Mouse (Mus musculus) lung, adult 18-20 months (tissue): ENCODE measurements around the gene Srms.

Experiments used
- DNase-seq, 2 experiments: peaks; one replicate each; pipeline ENCODE4 v3.0.0; 2022; ENCODE audit warnings: mixed read lengths in 2 of 2

Gene Srms

DNA sequence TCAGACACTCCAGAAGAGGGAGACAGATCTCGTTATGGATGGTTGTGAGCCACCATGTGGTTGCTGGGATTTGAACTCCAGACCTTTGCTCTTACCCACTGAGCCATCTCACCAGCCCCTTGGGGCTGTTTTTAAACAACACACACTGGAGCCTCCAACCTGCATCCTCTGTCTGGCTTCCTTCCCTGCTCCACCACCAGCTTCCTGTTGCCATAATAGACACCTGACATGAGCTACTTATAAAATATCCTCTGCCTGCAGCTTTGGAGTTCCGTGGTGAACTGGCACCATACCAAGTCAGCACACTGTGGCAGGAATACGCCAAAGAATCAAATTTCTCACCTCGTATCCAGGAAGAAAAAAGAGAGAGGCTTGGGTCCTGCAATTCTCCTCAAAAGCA is 52.2 kb downstream of the Srms start:
- no peak for DNase-seq

DNA sequence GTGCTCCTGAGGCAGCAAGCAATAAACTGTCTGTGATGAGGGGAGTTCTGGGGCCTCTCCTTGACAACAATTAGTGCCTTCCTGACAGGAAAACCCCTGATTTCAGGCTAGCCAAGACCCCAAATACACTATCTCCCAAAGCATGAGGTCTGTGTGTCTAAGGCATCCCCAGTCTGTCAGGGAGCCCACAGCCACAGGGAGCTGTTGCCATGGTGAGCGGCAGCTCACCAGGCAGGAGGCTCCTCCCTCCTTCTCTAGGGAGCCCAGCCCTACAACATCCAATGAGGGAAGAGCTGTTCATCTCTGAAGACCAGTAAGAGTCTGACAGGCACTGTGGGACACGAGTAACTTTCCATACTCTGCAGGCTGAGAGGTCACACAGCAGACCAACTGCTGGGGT is 53.2 kb downstream of the Srms start:
- DNase-seq = no peak

DNA sequence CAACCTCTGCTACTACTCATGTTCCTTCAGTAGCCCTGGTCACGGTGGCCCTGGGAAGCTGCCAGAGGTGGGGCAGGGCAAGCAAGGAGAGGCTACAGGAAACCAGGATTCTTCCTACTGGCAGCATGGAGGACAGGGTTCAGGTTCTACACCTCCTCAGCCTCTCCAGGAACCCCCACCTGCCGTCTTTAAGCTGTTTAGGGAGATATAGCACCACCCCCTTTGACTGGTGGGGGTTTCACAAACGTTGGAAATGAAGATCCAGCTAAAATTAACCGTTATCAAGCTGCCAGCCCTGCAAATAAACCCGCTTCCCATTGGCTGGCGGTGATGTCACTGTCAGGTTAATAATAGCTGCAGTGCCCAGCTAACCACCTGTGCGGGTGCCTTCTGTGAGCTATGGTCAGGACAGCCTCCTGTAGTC is 53.9 kb downstream of the Srms start:
- DNase-seq = no peak

DNA sequence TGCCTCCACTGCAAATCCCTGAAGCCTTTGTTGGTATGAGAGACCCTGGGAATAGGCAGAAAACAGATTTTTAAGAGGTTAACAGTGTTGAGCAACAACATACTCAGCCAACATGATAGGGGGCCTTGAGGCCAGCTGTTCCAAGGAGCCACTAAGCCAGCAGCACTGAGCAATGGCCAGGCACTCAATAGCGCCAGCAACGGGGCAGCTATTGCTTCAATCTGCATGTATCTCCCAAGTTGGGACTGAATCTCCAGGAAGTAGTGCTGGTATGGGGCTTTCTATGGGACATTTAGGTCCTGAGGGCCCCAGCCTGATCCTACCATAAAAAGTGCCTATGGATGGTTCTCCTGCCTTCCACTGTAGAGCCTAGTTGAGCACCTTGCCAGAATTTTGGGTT is 54.5 kb downstream of the Srms start:
- DNase-seq = no peak

DNA sequence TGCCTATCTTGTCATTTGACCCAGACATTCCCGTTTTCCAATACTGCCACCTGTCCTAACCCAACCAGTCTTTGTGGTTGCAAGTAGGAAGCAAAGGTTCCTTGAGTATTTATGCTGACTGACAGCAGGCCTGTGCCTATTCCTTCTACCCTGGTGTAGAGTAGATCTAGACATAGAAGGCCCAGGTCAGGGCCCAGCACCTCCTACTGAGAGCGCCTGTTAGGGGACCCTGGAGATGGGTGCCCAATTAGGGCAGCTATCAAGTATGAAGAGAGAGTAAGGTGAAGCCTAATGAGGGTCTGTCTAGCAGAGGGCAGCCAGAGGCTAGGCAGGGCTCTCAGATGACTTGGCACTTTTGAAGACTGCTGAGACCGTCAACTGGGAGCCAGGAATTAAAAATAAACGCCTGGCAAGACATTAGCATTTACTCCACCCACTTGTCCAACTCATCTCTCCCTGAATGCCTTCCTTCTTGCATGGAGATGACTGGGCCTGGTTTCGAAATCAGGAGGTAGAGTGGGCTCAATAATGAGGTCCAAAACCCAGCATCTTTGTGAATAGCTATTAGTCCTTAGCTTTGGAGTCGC is 55.2 kb downstream of the Srms start:
- DNase-seq = no peak

DNA sequence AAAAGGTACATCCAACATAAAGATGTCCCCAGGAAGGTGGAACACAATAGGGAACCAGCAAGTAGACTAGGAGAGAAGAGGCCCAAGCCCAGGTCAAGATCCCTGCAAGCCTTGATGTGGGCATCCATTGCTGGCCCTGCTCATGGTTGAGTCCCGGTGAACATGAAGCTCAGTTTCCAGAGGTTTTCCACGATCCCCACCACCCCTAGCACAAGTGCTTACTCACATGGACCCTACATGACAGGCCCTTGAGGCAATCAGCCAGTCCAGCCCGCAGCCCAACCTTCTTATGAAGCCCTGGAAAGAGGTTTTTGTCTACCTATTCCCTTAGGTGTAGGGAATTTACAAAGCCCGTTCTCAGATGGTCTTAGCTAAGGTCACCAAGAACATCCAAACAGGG is 55.8 kb downstream of the Srms start:
- no peak for DNase-seq

DNA sequence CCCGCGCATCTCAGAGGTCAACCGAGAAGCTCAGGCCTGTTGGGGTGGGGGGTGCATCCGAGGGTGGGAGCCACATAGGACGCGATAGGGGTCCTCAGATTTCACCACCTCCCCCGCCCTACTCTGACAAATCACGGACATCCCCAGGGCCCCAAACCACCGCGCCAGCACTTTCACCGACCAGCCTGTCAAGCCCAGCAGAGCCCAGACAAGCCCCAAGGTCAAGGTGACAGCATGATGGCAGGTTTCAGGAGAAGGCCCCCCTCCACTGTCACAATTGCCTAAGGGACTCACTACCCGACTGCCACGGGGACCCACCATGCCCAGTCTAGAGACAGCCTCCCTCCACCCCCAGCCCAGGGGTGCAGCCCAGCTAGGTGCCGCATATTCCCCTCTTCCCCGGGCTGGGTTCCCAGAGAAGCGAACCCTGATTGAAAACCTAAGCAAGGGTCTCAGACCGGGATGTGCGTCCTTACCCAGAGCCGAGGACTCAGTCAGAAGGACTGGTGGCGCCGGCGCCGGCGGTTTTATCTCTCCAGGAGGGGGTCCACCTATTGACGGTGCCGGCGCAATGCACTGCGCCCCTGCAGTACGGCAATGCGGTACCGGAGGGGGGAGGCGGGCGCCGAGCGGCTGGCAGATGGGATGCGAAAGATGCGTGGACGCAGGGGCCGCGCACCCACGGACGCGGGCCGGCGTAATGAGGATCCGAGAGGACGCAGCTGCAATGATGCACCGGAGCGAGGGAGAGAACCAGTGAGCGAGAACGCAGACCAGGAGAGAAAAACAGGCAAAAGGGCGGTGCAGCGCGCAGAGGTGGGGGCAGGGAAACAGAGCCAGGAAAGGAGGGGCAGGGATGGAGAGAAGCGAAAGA is 56.5 kb downstream of the Srms start, which contains the start of gene Eef1a2:
Gene Eef1a2, minus strand, starts transcription at position 767 of the 874 bp plus-strand sequence.
- no peak for DNase-seq

DNA sequence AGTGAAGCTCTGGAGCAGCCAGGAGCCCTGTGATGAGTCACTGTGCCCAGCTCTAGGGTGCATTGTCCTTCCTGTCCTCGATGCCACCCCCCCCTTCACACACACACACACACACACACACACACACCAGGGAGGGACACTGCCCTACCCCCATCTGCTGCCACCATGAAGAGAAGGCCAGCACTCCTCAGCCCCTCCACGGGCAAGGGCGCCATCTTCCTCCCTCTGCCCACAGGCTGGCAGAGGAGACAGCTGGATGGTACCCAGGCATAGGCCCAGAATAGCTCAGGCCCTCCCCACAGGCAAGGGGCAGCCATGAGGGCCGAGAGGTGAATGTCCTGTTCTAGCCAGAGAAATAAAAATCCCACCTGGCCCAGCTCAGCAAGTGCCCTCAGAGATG is 57.2 kb downstream of the Srms start:
- no peak for DNase-seq
